Mouse (Mus musculus) heart, adult 8-10 months (tissue): ENCODE data around the gene Gm6337. TPM values are rescaled to one million over a fixed set of nuclear protein-coding genes. Genes with fewer than 3 reads are reported as not detected.
"Not testable (repeated sequence)": the region's sequence is repeated elsewhere in the genome, so short reads cannot be mapped to it uniquely, and the experiment has no call there.

ENCODE experiments used
- DNase-seq: peaks from one replicate; pipeline ENCODE4 v3.0.0; 2022; ENCODE audit warnings: low spot score
- total RNA-seq, 4 experiments: library from RNA; stranded (reverse); gene quantifications; 2 replicates each; pipeline ENCODE4 v1.2.4; 2022

Gene Gm6337
- not detected for total RNA-seq

- DNase-seq, result not testable (repeated sequence)
These were observed at the start of gene Gm6337 for GRCm38 (mm10) chr14:6058167-6058566. Gene Gm6337 (minus strand): TSS chr14:6058267.

GRCm38 (mm10) chr14:6107500-6107899, 49.4 kb upstream of the Gm6337 start:
- not testable (repeated sequence) for DNase-seq

- DNase-seq, result not testable (repeated sequence)
These were observed 35.8 kb upstream of the Gm6337 start, which contains the start of gene Gm8206 for GRCm38 (mm10) chr14:6093842-6094241. Gene Gm8206 (minus strand): TSS chr14:6093942.

Other genes starting within 250 kb of the Gm6337 start
- not detected for gene Gm3424, start 227.9 kb downstream of the Gm6337 start, total RNA-seq
- gene Gm8237, start 177.9 kb downstream of the Gm6337 start, total RNA-seq, result under 1 TPM in 1 of 4 experiments, not detected in 3; 0.25 TPM
- under 1 TPM in 1 of 4 experiments, not detected in 3; 0.28 TPM for gene Gm3248, start 96.5 kb downstream of the Gm6337 start, total RNA-seq
- gene Gm3453, start 79.1 kb downstream of the Gm6337 start, total RNA-seq, result not detected
- gene Gm8206, start 35.7 kb upstream of the Gm6337 start, total RNA-seq, result under 1 TPM in 1 of 4 experiments, not detected in 3; 0.47 TPM
- under 1 TPM; 0.14 to 0.33 (median 0.19) TPM for gene Gm3468, start 50.4 kb upstream of the Gm6337 start, total RNA-seq
- not detected for gene Gm3476, start 67.5 kb upstream of the Gm6337 start, total RNA-seq
- gene Gm21560, start 161.0 kb upstream of the Gm6337 start, total RNA-seq, result under 1 TPM in 3 of 4 experiments, not detected in 1; 0.12 to 0.29 (median 0.16) TPM
- under 1 TPM in 2 of 4 experiments, not detected in 2; 0.29 to 0.60 TPM for gene Gm3411, start 229.0 kb upstream of the Gm6337 start, total RNA-seq
- not detected for gene Gm21103, start 246.6 kb upstream of the Gm6337 start, total RNA-seq